ENCODE assay signal across 26 mouse cellular contexts in genomic region chr15:94657882-94658281, GRCm38 (mm10). TPM values are rescaled to one million over a fixed set of nuclear protein-coding genes. Genes with fewer than 3 reads are reported as not detected.
"Had no signal": no experiment of that assay in that cellular context is flagged by ENCODE, and none has a peak within 500 bp of the region (broad histone marks: within the 10 kb centered on the region; RNA-seq: fewer than 3 reads in every experiment).

No protein-coding gene starts in this region.

- H3K4me1 ChIP-seq: heart, embryonic 10.5 days; liver, embryonic 12.5 days had no signal

- H3K4me2 ChIP-seq: heart, embryonic 12.5 days; hindbrain, embryonic 12.5 days; hindbrain, embryonic 14.5 days; intestine, embryonic 15.5 days; limb, embryonic 13.5 days; limb, embryonic 15.5 days; liver, embryonic 12.5 days had no signal

- H3K27ac ChIP-seq: heart, adult 2 months; heart, embryonic 10.5 days; hindbrain, embryonic 10.5 days; intestine, embryonic 15.5 days; liver, embryonic 12.5 days; liver, embryonic 14.5 days had no signal

- DNase-seq: gastrocnemius, postnatal 10 days; gastrocnemius, postnatal 25 days; heart, adult 2 months; heart, postnatal 10 days; heart, postnatal 4 days; kidney, adult 18-20 months; kidney, adult 8-10 months; kidney, postnatal 10 days; kidney, postnatal 25 days; kidney, postnatal 4 days; left cerebral cortex, postnatal 4 days had no signal

- H3K36me3 ChIP-seq: heart, embryonic 10.5 days; heart, embryonic 12.5 days; hindbrain, embryonic 10.5 days; hindbrain, embryonic 12.5 days; intestine, embryonic 15.5 days; limb, embryonic 13.5 days; limb, embryonic 15.5 days; liver, embryonic 12.5 days had no signal

- H3K9ac ChIP-seq: heart, embryonic 12.5 days; hindbrain, embryonic 12.5 days; hindbrain, embryonic 14.5 days; intestine, embryonic 15.5 days; limb, embryonic 13.5 days; limb, embryonic 15.5 days; liver, embryonic 12.5 days; liver, embryonic 14.5 days had no signal

- H3K27me3 ChIP-seq: hindbrain, embryonic 12.5 days; intestine, embryonic 15.5 days; limb, embryonic 13.5 days; limb, embryonic 15.5 days; liver, embryonic 12.5 days had no signal

- H3K4me3 ChIP-seq: heart, adult 2 months; heart, embryonic 10.5 days; heart, embryonic 12.5 days; hindbrain, embryonic 10.5 days; hindbrain, embryonic 12.5 days; intestine, embryonic 15.5 days; layer of hippocampus, adult 2 months; limb, embryonic 13.5 days; limb, embryonic 15.5 days; liver, embryonic 12.5 days had no signal

- H3K9me3 ChIP-seq: heart, embryonic 10.5 days; heart, embryonic 12.5 days; hindbrain, embryonic 10.5 days; hindbrain, embryonic 12.5 days; intestine, embryonic 15.5 days; limb, embryonic 13.5 days; limb, embryonic 15.5 days; liver, embryonic 12.5 days had no signal

- ATAC-seq: hindbrain, embryonic 16.5 days; inflammation-experienced regulatory T-cells, adult 6 months; intestine, embryonic 15.5 days; intestine, postnatal 0 days; liver, embryonic 12.5 days had no signal

RNA-seq across cellular contexts. Expression of gene Tmem117, which starts 28.9 kb away (rescaled TPM):
- polyA plus RNA-seq: liver, adult 2 months; liver, embryonic 12.5 days; liver, embryonic 14.5 days had no signal
